Mouse (Mus musculus) sigmoid colon, adult 10 weeks (tissue): ENCODE data around the gene Srsf6. TPM values are rescaled to one million over a fixed set of nuclear protein-coding genes. Genes with fewer than 3 reads are reported as not detected.

Experiments used
- polyA plus RNA-seq: library from polyadenylated mRNA; stranded (reverse); fragments of 350-450 nt; fragmentation: Illumina TruSeq; extraction: RNeasy Lipid Tissue Mini Kit (QIAGEN cat#74804); gene quantifications from one replicate; pipeline ENCODE4 v1.2.3, GENCODE M21; 2014; ENCODE audit warnings: low read depth, low replicate concordance

The Srsf6 gene
- polyA plus RNA-seq = 312 TPM

GRCm38 (mm10) chr2:162931123-162931673, at the start of gene Srsf6:
TSS of gene Srsf6 (plus strand) at chr2:162931528.

GRCm38 (mm10) chr2:162943148-162943846, 12.0 kb downstream of the Srsf6 start, which contains the start of gene L3mbtl1:
TSS of gene L3mbtl1 (plus strand) at chr2:162943472.

Other genes with a start within 250 kb of the Srsf6 start
- gene L3mbtl1, start 11.9 kb downstream of the Srsf6 start, polyA plus RNA-seq = not detected
- 12.8 TPM for gene Sgk2, start 55.8 kb downstream of the Srsf6 start, polyA plus RNA-seq
- gene Ift52, start 85.8 kb downstream of the Srsf6 start, polyA plus RNA-seq = 119 TPM
- gene Mybl2, start 123.2 kb downstream of the Srsf6 start, polyA plus RNA-seq = 0.73 TPM
- gene Gtsf1l, start 156.3 kb downstream of the Srsf6 start, polyA plus RNA-seq = not detected